In the genomic region with DNA sequence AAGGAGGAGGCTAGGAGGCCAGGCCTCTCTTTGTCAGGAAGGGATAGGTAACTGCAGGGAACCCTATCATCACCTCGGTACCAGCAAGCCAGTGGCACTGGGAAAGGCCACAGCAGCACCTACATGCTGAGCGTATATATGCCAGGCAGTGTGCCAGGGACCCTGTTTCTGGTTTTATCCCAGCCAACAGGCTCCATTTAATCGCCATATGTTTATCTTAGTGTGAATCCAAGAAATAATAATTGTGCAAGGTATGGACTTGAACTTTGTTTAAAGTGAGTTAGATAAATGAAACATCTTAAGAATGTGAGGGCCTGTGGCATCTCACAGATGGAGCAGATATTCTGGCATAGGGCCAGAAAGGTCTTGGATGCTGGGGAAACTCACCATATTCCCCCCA, we compare ENCODE assay signal across 12 mouse cellular contexts.
DNase-seq lines count a peak whose midpoint lies in the region; ATAC-seq lines count a peak whose summit lies in the region.
"Had no signal": no experiment of that assay in that cellular context is flagged by ENCODE, and none has a peak within 500 bp of the region (broad histone marks: within the 10 kb centered on the region; RNA-seq: fewer than 3 reads in every experiment).

No protein-coding gene starts in this region.

- no peak for ATAC-seq in heart, embryonic 13.5 days (ENCODE audit: extremely low read depth, insufficient number of reproducible peaks, low FRiP score, low TSS enrichment)
- no peak for ATAC-seq in hindbrain, embryonic 11.5 days (ENCODE audit: low FRiP score)
- ATAC-seq in midbrain, embryonic 15.5 days (replicated peaks), result no peak
- ATAC-seq in frontal cortex, adult (ENCODE audit: low TSS enrichment), result no peak
- ATAC-seq: Patski had no signal

- no peaks in the 10 kb centered on the region for H3K9me3 ChIP-seq in heart, embryonic 13.5 days
- H3K9me3 ChIP-seq in hindbrain, embryonic 11.5 days (ENCODE audit: control insufficient read depth, low read length), result no peaks in the 10 kb centered on the region
- H3K9me3 ChIP-seq in midbrain, embryonic 15.5 days, result no peaks in the 10 kb centered on the region

- H3K27ac ChIP-seq in heart, embryonic 13.5 days (replicated peaks), result no peak overlapping the region
- peak overlapping the region; percentile 61 for H3K27ac ChIP-seq in hindbrain, embryonic 11.5 days (ENCODE audit: low read depth, low read length)
- peak overlapping the region; percentile 92 for H3K27ac ChIP-seq in midbrain, embryonic 15.5 days
- H3K27ac ChIP-seq: kidney, postnatal 0 days had no signal

- no peak overlapping the region for H3K4me2 ChIP-seq in heart, embryonic 13.5 days
- H3K4me2 ChIP-seq in hindbrain, embryonic 11.5 days (replicated peaks; ENCODE audit: low read depth, low read length), result no peak overlapping the region
- H3K4me2 ChIP-seq in midbrain, embryonic 15.5 days, result no peak overlapping the region

- no peak for DNase-seq in heart, adult 8-10 months (ENCODE audit: low spot score)
- DNase-seq in cerebellum, postnatal 25 days, result peak; percentile 59 to 75
- DNase-seq in hindbrain, embryonic 11.5 days (ENCODE audit: low spot score), result no peak
- no peak for DNase-seq in retina, embryonic 14.5 days (ENCODE audit: low spot score)
- DNase-seq in testis, postnatal 10 days (ENCODE audit: low spot score), result no peak
- DNase-seq: adrenal gland, postnatal 10 days; embryo, embryonic 11 days had no signal

- 0 out of 2 replicates have a peak, but pooled peaks cover 2% of the 10 kb centered on the region for H3K27me3 ChIP-seq in heart, embryonic 13.5 days (replicated peaks)
- H3K27me3 ChIP-seq in hindbrain, embryonic 11.5 days (ENCODE audit: control insufficient read depth, insufficient read depth, low read length), result no peaks in the 10 kb centered on the region
- no peaks in the 10 kb centered on the region for H3K27me3 ChIP-seq in midbrain, embryonic 15.5 days (replicated peaks)
- H3K27me3 ChIP-seq: Patski had no signal

- 49% methylated on average over 3 of the region's 3 CpGs for WGBS in heart, embryonic 13.5 days
- 78% methylated on average over 3 of the region's 3 CpGs for WGBS in hindbrain, embryonic 11.5 days
- 58% methylated on average over 3 of the region's 3 CpGs for WGBS in midbrain, embryonic 15.5 days

- no peak overlapping the region for H3K4me3 ChIP-seq in heart, embryonic 13.5 days
- H3K4me3 ChIP-seq in hindbrain, embryonic 11.5 days (ENCODE audit: low read depth, low read length), result no peak overlapping the region
- no peak overlapping the region for H3K4me3 ChIP-seq in midbrain, embryonic 15.5 days

- peak overlapping the region; percentile 24; the same call in 1 of the 2 replicates for H3K9ac ChIP-seq in heart, embryonic 13.5 days
- no peak overlapping the region for H3K9ac ChIP-seq in hindbrain, embryonic 11.5 days (ENCODE audit: low read depth, low read length)
- no peak overlapping the region for H3K9ac ChIP-seq in midbrain, embryonic 15.5 days

- H3K4me1 ChIP-seq in heart, embryonic 13.5 days, result peaks cover 41% of the 10 kb centered on the region
- H3K4me1 ChIP-seq in hindbrain, embryonic 11.5 days (replicated peaks; ENCODE audit: control insufficient read depth, insufficient read depth, low read length), result peaks cover 16% of the 10 kb centered on the region
- peaks cover 70% of the 10 kb centered on the region for H3K4me1 ChIP-seq in midbrain, embryonic 15.5 days

- H3K36me3 ChIP-seq in heart, embryonic 13.5 days, result no peaks in the 10 kb centered on the region
- no peaks in the 10 kb centered on the region for H3K36me3 ChIP-seq in hindbrain, embryonic 11.5 days (ENCODE audit: control insufficient read depth, insufficient read depth, low read length)
- H3K36me3 ChIP-seq in midbrain, embryonic 15.5 days (replicated peaks), result no peaks in the 10 kb centered on the region

Comparison
In these comparisons a context has a peak if more than half of its experiments do, and no peak if none do; other contexts are left out.
1. DNase-seq: peak in cerebellum, postnatal 25 days (2 of 2); none in heart, adult 8-10 months (single experiment), hindbrain, embryonic 11.5 days (single experiment), retina, embryonic 14.5 days (single experiment) and testis, postnatal 10 days (single experiment).